Mouse (Mus musculus): ENCODE data around the gene Ctnna3. TPM values are rescaled to one million over a fixed set of nuclear protein-coding genes. Genes with fewer than 3 reads are reported as not detected.

The Ctnna3 gene
- total and polyA plus RNA-seq, 2 experiments from 2014 or later = 0.63 to 1.0 TPM

- Histone ChIP-seq H3K9me3 (ENCODE audit: low read length) (no peaks in the 10 kb centered on the region), H3K4me2 (ENCODE audit: low read depth, low read length, poor library complexity, severe bottlenecking) (no peak overlapping the region), H3K4me3 (ENCODE audit: low read depth, low read length) (no peak overlapping the region), H3K36me3 (ENCODE audit: insufficient read depth, low read length) (no peaks in the 10 kb centered on the region), H3K27me3 (ENCODE audit: insufficient read depth, low read length) (no peaks in the 10 kb centered on the region), H3K9ac (replicated peaks; ENCODE audit: low read length, poor library complexity, severe bottlenecking) (no peak overlapping the region), H3K27ac (ENCODE audit: low read depth, low read length) (no peak overlapping the region), H3K4me1 (ENCODE audit: insufficient read depth, low read length) (no peaks in the 10 kb centered on the region)
- 70% methylated on average over 6 of the region's 6 CpGs for WGBS
- DNase-seq (ENCODE audit: low spot score) (no peak), ATAC-seq (ENCODE audit: low FRiP score) (no peak)
- TF ChIP-seq CTCF (IDR thresholded peaks at IDR 0.05) = no peak
Observed at GRCm38 (mm10) chr10:64023340-64023739, 593.4 kb downstream of the Ctnna3 start.

- Histone ChIP-seq H3K9ac (replicated peaks; ENCODE audit: low read length, poor library complexity, severe bottlenecking) (no peak overlapping the region), H3K4me1 (ENCODE audit: insufficient read depth, low read length) (no peaks in the 10 kb centered on the region), H3K4me2 (ENCODE audit: low read depth, low read length, poor library complexity, severe bottlenecking) (no peak overlapping the region), H3K9me3 (ENCODE audit: low read length) (no peaks in the 10 kb centered on the region), H3K27me3 (ENCODE audit: insufficient read depth, low read length) (no peaks in the 10 kb centered on the region), H3K36me3 (ENCODE audit: insufficient read depth, low read length) (no peaks in the 10 kb centered on the region), H3K27ac (ENCODE audit: low read depth, low read length) (no peak overlapping the region), H3K4me3 (ENCODE audit: low read depth, low read length) (no peak overlapping the region)
- no peak for TF ChIP-seq CTCF (IDR thresholded peaks at IDR 0.05)
- ATAC-seq (ENCODE audit: low FRiP score) (no peak), DNase-seq (ENCODE audit: low spot score) (no peak)
Observed at GRCm38 (mm10) chr10:64030901-64031300, 601.0 kb downstream of the Ctnna3 start.

GRCm38 (mm10) chr10:64039760-64040535, 610.0 kb downstream of the Ctnna3 start:
- DNase-seq (ENCODE audit: low spot score) (peak; percentile 68), ATAC-seq (ENCODE audit: low FRiP score) (peak; percentile 41; the same call in 1 of the 2 replicates)
- Histone ChIP-seq H3K9me3 (ENCODE audit: low read length) (no peaks in the 10 kb centered on the region), H3K27me3 (ENCODE audit: insufficient read depth, low read length) (no peaks in the 10 kb centered on the region), H3K4me2 (ENCODE audit: low read depth, low read length, poor library complexity, severe bottlenecking) (no peak overlapping the region), H3K27ac (ENCODE audit: low read depth, low read length) (no peak overlapping the region), H3K4me3 (ENCODE audit: low read depth, low read length) (no peak overlapping the region), H3K36me3 (ENCODE audit: insufficient read depth, low read length) (no peaks in the 10 kb centered on the region), H3K9ac (replicated peaks; ENCODE audit: low read length, poor library complexity, severe bottlenecking) (no peak overlapping the region), H3K4me1 (ENCODE audit: insufficient read depth, low read length) (no peaks in the 10 kb centered on the region)
- TF ChIP-seq CTCF (IDR thresholded peaks at IDR 0.05) = no peak
- 78% methylated on average over 17 of the region's 17 CpGs for WGBS

- DNase-seq (ENCODE audit: low spot score) = peak; percentile 25
- WGBS = 84% methylated on average over 7 of the region's 7 CpGs
Observed at GRCm38 (mm10) chr10:64041218-64041617, 611.3 kb downstream of the Ctnna3 start.

GRCm38 (mm10) chr10:64041892-64042291, 612.0 kb downstream of the Ctnna3 start:
- Histone ChIP-seq H3K4me3 (ENCODE audit: low read depth, low read length) (no peak overlapping the region), H3K27ac (ENCODE audit: low read depth, low read length) (no peak overlapping the region), H3K4me2 (ENCODE audit: low read depth, low read length, poor library complexity, severe bottlenecking) (no peak overlapping the region), H3K36me3 (ENCODE audit: insufficient read depth, low read length) (no peaks in the 10 kb centered on the region), H3K4me1 (ENCODE audit: insufficient read depth, low read length) (no peaks in the 10 kb centered on the region), H3K27me3 (ENCODE audit: insufficient read depth, low read length) (no peaks in the 10 kb centered on the region), H3K9ac (replicated peaks; ENCODE audit: low read length, poor library complexity, severe bottlenecking) (no peak overlapping the region), H3K9me3 (ENCODE audit: low read length) (no peaks in the 10 kb centered on the region)
- DNase-seq (ENCODE audit: low spot score) = peak; percentile 21
- ATAC-seq (ENCODE audit: low FRiP score) = no peak
- 84% methylated on average over 11 of the region's 11 CpGs for WGBS
- no peak for TF ChIP-seq CTCF (IDR thresholded peaks at IDR 0.05)

More at GRCm38 (mm10) chr10:64041218-64041617, 611.3 kb downstream of the Ctnna3 start:
- H3K4me2 ChIP-seq (ENCODE audit: low read depth, low read length, poor library complexity, severe bottlenecking) = no peak overlapping the region
- no peak for ATAC-seq (ENCODE audit: low FRiP score)
- no peaks in the 10 kb centered on the region for H3K27me3 ChIP-seq (ENCODE audit: insufficient read depth, low read length)
- H3K9ac ChIP-seq (replicated peaks; ENCODE audit: low read length, poor library complexity, severe bottlenecking) = no peak overlapping the region
- no peaks in the 10 kb centered on the region for H3K36me3 ChIP-seq (ENCODE audit: insufficient read depth, low read length)
- no peak for TF ChIP-seq CTCF (IDR thresholded peaks at IDR 0.05)
- no peaks in the 10 kb centered on the region for H3K9me3 ChIP-seq (ENCODE audit: low read length)
- H3K4me1 ChIP-seq (ENCODE audit: insufficient read depth, low read length) = no peaks in the 10 kb centered on the region
- H3K4me3 ChIP-seq (ENCODE audit: low read depth, low read length) = no peak overlapping the region
- no peak overlapping the region for H3K27ac ChIP-seq (ENCODE audit: low read depth, low read length)

GRCm38 (mm10) chr10:64049151-64049550, 619.3 kb downstream of the Ctnna3 start:
- H3K4me1 ChIP-seq (ENCODE audit: insufficient read depth, low read length) = no peaks in the 10 kb centered on the region
- H3K4me3 ChIP-seq (ENCODE audit: low read depth, low read length) = no peak overlapping the region
- ATAC-seq (ENCODE audit: low FRiP score) (no peak), DNase-seq (ENCODE audit: low spot score) (no peak)
- no peaks in the 10 kb centered on the region for H3K27me3 ChIP-seq (ENCODE audit: insufficient read depth, low read length)
- no peaks in the 10 kb centered on the region for H3K36me3 ChIP-seq (ENCODE audit: insufficient read depth, low read length)
- H3K4me2 ChIP-seq (ENCODE audit: low read depth, low read length, poor library complexity, severe bottlenecking) = no peak overlapping the region
- WGBS = 86% methylated on average over 6 of the region's 6 CpGs
- TF ChIP-seq CTCF (IDR thresholded peaks at IDR 0.05) = no peak
- no peak overlapping the region for H3K27ac ChIP-seq (ENCODE audit: low read depth, low read length)
- H3K9me3 ChIP-seq (ENCODE audit: low read length) = no peaks in the 10 kb centered on the region
- H3K9ac ChIP-seq (replicated peaks; ENCODE audit: low read length, poor library complexity, severe bottlenecking) = no peak overlapping the region

Measured in midbrain, postnatal 0 days (tissue).